Mouse (Mus musculus) small intestine, adult 2 months (tissue): ENCODE measurements around the gene Tbcel. TPM values are rescaled to one million over a fixed set of nuclear protein-coding genes. Genes with fewer than 3 reads are reported as not detected.
A peak's percentile ranks its signal among the peaks of the same experiment; 100 is the strongest.

Experiments used
- H3K27ac ChIP-seq: fragments of 200-500 bp; 2 replicates; pipeline ENCODE4 v1.5.1; 2012; ENCODE audit warnings: low read depth, low read length, control low read depth, inconsistent platforms; ENCODE audit not compliant: insufficient read depth
- H3K27me3 ChIP-seq: fragments of 200-500 bp; 2 replicates; pipeline ENCODE4 v1.6.1; 2012; ENCODE audit warnings: mild to moderate bottlenecking, moderate library complexity, low read length, inconsistent platforms; ENCODE audit not compliant: control insufficient read depth, insufficient read depth
- H3K36me3 ChIP-seq: fragments of 200-500 bp; 2 replicates; pipeline ENCODE4 v1.6.1; 2012; ENCODE audit warnings: mild to moderate bottlenecking, low read length, control low read depth, inconsistent platforms; ENCODE audit not compliant: control insufficient read depth, insufficient read depth
- H3K4me1 ChIP-seq: fragments of 200-500 bp; 2 replicates; pipeline ENCODE4 v1.6.1; 2012; ENCODE audit warnings: low read length, inconsistent platforms, mixed read lengths; ENCODE audit not compliant: control insufficient read depth, insufficient read depth, insufficient read length
- H3K4me3 ChIP-seq: fragments of 200-500 bp; 2 replicates; pipeline ENCODE4 v1.5.1; 2012; ENCODE audit warnings: low read depth, mild to moderate bottlenecking, control low read depth, inconsistent platforms, low read length, moderate library complexity
- CTCF ChIP-seq: fragments of 200-500 bp; IDR thresholded peaks from 2 replicates; pipeline ENCODE4 v1.5.1; 2012; ENCODE audit warnings: low read depth, mild to moderate bottlenecking, control low read depth, inconsistent platforms, low read length, moderate library complexity, mixed read lengths; ENCODE audit not compliant: insufficient replicate concordance, insufficient read length; ENCODE audit errors: extremely low read depth
- POLR2A ChIP-seq: fragments of 200-500 bp; IDR thresholded peaks from 2 replicates; pipeline ENCODE4 v1.6.1; 2012; ENCODE audit warnings: low read depth, mild to moderate bottlenecking, control low read depth, inconsistent platforms, low read length, moderate library complexity
- WGBS: fragments of 180-500 bp; shearing (Covaris S2); methylation state at CpG from one replicate; pipeline ENCODE4 v1.1.7; 2018; 5-methylcytosine and 5-hydroxymethylcytosine counted together
- polyA plus RNA-seq: library from polyadenylated mRNA; depleted of rRNA; stranded (reverse); fragments of >200 nt; gene quantifications from 2 replicates; pipeline ENCODE4 v1.2.3, GENCODE M21; 2012

Gene Tbcel
- polyA plus RNA-seq, 1 experiment = 4.9 TPM

- Histone ChIP-seq H3K4me1 (no peaks in the 10 kb centered on the region), H3K4me3 (no peak overlapping the region), H3K27me3 (no peaks in the 10 kb centered on the region), H3K36me3 (no peaks in the 10 kb centered on the region), H3K27ac (no peak overlapping the region)
- TF ChIP-seq POLR2A = no peak
- TF ChIP-seq CTCF = no peak
- 72% methylated on average over 4 of the region's 4 CpGs for WGBS
Observed at GRCm38 (mm10) chr9:42405736-42406135, 101.9 kb downstream of the Tbcel start.

- Histone ChIP-seq H3K27ac (no peak overlapping the region), H3K4me3 (no peak overlapping the region), H3K4me1 (no peaks in the 10 kb centered on the region), H3K27me3 (no peaks in the 10 kb centered on the region), H3K36me3 (no peaks in the 10 kb centered on the region)
- WGBS = 91% methylated on average over 6 of the region's 6 CpGs
- TF ChIP-seq CTCF (no peak), POLR2A (no peak)
Observed at GRCm38 (mm10) chr9:42401486-42401885, 106.1 kb downstream of the Tbcel start.

- Histone ChIP-seq H3K27me3 (no peaks in the 10 kb centered on the region), H3K27ac (no peak within 1 kb of the TSS), H3K36me3 (no peaks in the 10 kb centered on the region), H3K4me1 (no peaks in the 10 kb centered on the region), H3K4me3 (no peak within 1 kb of the TSS)
- WGBS = 77% methylated on average over 6 of the region's 6 CpGs
- TF ChIP-seq POLR2A = no peak
- TF ChIP-seq CTCF = no peak
Observed at GRCm38 (mm10) chr9:42399829-42400228, 107.8 kb downstream of the Tbcel start, which contains the start of gene Tecta. Gene Tecta (minus strand): TSS chr9:42399929.

- Histone ChIP-seq H3K4me3 (no peak overlapping the region), H3K27me3 (no peaks in the 10 kb centered on the region), H3K27ac (no peak overlapping the region), H3K4me1 (no peaks in the 10 kb centered on the region), H3K36me3 (no peaks in the 10 kb centered on the region)
- WGBS = 53% methylated on average over 2 of the region's 2 CpGs
- no peak for TF ChIP-seq POLR2A
Observed at GRCm38 (mm10) chr9:42396141-42396540, 111.5 kb downstream of the Tbcel start.

GRCm38 (mm10) chr9:42394903-42395302, 112.7 kb downstream of the Tbcel start:
- no peak for TF ChIP-seq CTCF
- no peak for TF ChIP-seq POLR2A
- no peak overlapping the region for H3K27ac ChIP-seq
- H3K36me3 ChIP-seq = no peaks in the 10 kb centered on the region
- no peaks in the 10 kb centered on the region for H3K4me1 ChIP-seq
- no peak overlapping the region for H3K4me3 ChIP-seq
- 88% methylated on average over 6 of the region's 6 CpGs for WGBS
- H3K27me3 ChIP-seq = no peaks in the 10 kb centered on the region

GRCm38 (mm10) chr9:42394321-42394720, 113.3 kb downstream of the Tbcel start:
- Histone ChIP-seq H3K27ac (no peak overlapping the region), H3K36me3 (no peaks in the 10 kb centered on the region), H3K4me3 (no peak overlapping the region), H3K4me1 (no peaks in the 10 kb centered on the region), H3K27me3 (no peaks in the 10 kb centered on the region)
- 86% methylated on average over 8 of the region's 8 CpGs for WGBS
- TF ChIP-seq CTCF = no peak
- no peak for TF ChIP-seq POLR2A

- Histone ChIP-seq H3K27me3 (no peaks in the 10 kb centered on the region), H3K4me1 (no peaks in the 10 kb centered on the region), H3K4me3 (no peak overlapping the region), H3K27ac (no peak overlapping the region), H3K36me3 (no peaks in the 10 kb centered on the region)
- TF ChIP-seq CTCF (no peak), POLR2A (no peak)
- WGBS = 55% methylated on average over 6 of the region's 6 CpGs
Observed at GRCm38 (mm10) chr9:42392927-42393326, 114.7 kb downstream of the Tbcel start.

GRCm38 (mm10) chr9:42388490-42388889, 119.1 kb downstream of the Tbcel start:
- WGBS = 29% methylated on average over 4 of the region's 4 CpGs
- H3K4me1 ChIP-seq = no peaks in the 10 kb centered on the region
- H3K4me3 ChIP-seq = no peak overlapping the region
- no peak overlapping the region for H3K27ac ChIP-seq
- no peaks in the 10 kb centered on the region for H3K36me3 ChIP-seq
- no peak for TF ChIP-seq POLR2A
- peak; percentile 27; the same call in 1 of the 2 replicates for TF ChIP-seq CTCF
- no peaks in the 10 kb centered on the region for H3K27me3 ChIP-seq

GRCm38 (mm10) chr9:42387038-42387437, 120.6 kb downstream of the Tbcel start:
- WGBS = 66% methylated on average over 8 of the region's 8 CpGs

More at GRCm38 (mm10) chr9:42387038-42387437, 120.6 kb downstream of the Tbcel start:
- no peak overlapping the region for H3K4me3 ChIP-seq
- H3K27me3 ChIP-seq = no peaks in the 10 kb centered on the region
- no peak for TF ChIP-seq POLR2A
- TF ChIP-seq CTCF = no peak
- H3K36me3 ChIP-seq = no peaks in the 10 kb centered on the region
- no peak overlapping the region for H3K27ac ChIP-seq
- no peaks in the 10 kb centered on the region for H3K4me1 ChIP-seq
